Mouse (Mus musculus) kidney, adult 18-20 months (tissue): Measurements from ENCODE around the gene Pde11a.

ENCODE experiments used
- DNase-seq: peaks from one replicate; pipeline ENCODE4 v3.0.0; 2021

Gene Pde11a

GRCm38 (mm10) chr2:76049529-76049928 is 289.0 kb downstream of the Pde11a start:
- no peak for DNase-seq

- DNase-seq = no peak
These were observed 290.8 kb downstream of the Pde11a start for GRCm38 (mm10) chr2:76047740-76048139.

GRCm38 (mm10) chr2:76042210-76042609 is 296.4 kb downstream of the Pde11a start:
- no peak for DNase-seq

- no peak for DNase-seq
These were observed 298.5 kb downstream of the Pde11a start for GRCm38 (mm10) chr2:76040116-76040515.

GRCm38 (mm10) chr2:76030080-76030479 is 308.5 kb downstream of the Pde11a start:
- DNase-seq = no peak

GRCm38 (mm10) chr2:76029081-76029901 is 309.3 kb downstream of the Pde11a start:
- no peak for DNase-seq

GRCm38 (mm10) chr2:76016890-76017289 is 321.7 kb downstream of the Pde11a start:
- no peak for DNase-seq

DNA sequence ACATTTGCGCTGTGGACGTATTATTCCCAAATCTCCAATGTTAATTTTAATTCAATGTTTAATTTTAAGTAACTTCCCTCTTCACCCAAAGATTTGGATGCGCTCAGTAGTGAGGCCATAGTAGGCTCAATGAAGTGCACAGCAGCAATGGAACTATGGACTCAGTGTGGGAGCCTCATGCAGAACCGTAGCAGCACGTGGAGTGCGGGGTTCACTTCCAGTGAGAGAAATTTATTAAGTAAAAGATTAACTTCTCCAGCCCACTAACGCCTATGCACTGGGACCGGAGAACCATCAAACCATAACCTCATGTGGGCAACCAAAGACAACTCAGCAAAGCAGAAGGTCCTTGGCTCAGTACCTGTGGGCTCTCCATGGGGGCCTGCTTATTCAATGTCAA is 322.4 kb downstream of the Pde11a start:
- DNase-seq = peak; percentile 33

- no peak for DNase-seq
These were observed 323.1 kb downstream of the Pde11a start for GRCm38 (mm10) chr2:76015460-76015859.

DNA sequence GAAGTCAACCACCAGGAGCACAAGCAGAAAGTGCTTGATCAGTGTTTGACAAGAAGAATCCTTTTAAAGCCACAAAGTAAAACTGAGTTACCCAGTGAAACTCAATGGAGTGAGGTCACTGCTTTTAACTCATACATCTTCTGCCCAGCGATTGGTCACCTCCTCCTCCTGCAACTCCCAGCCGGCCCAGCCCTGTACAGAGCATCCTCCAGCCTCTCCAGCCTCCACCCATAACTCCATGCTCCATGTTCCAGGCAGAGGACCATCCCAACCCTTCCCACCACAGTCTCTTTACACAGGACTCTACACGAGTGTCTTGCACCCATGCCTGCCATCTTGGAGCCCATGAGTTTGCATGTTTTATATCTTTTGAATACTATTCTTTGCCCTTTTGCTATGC is 323.9 kb downstream of the Pde11a start:
- no peak for DNase-seq

DNA sequence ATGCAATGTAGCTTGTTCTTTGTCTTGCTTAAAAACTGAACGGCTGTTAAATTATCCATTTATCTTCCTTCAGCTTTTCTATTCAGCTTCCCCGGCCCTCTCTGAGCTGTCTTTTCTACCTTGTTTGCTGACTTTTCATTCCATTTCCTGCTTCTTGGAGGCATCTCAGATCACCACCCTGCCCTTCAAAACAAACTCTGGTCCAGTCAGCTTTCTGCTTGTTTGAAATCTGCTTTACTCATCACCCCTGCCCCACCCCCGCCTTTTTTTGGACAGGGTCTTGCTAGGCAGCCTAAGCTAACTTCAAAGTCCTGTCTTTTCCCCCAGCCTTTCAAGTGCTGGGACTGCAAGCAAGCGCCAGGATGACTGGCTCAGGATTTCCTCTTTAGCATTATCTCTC is 332.4 kb downstream of the Pde11a start:
- no peak for DNase-seq

GRCm38 (mm10) chr2:76002899-76003298 is 335.7 kb downstream of the Pde11a start:
- DNase-seq = no peak

GRCm38 (mm10) chr2:76001392-76001791 is 337.2 kb downstream of the Pde11a start:
- DNase-seq = peak; percentile 80

DNA sequence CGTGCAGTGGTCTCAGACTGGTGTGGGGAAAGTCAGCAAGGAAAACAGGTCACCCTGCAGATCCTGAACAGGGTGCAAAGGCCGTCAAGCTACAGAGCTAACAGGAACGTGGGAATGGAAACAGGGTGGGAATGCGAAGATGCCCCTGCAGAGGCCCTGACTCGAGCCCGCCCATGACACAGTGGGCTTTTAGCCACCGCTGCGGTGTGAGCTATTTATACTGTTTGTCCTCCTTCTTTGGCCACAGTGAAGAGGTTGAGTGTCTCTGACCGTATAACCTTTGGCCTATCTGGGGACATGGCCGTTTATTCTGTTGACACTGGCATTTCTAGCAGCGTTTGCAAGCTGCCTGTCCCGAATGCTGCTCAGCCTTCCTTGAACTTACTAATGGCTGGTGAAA is 338.9 kb downstream of the Pde11a start:
- peak; percentile 39 for DNase-seq

GRCm38 (mm10) chr2:75998692-75999091 is 339.9 kb downstream of the Pde11a start:
- no peak for DNase-seq

DNA sequence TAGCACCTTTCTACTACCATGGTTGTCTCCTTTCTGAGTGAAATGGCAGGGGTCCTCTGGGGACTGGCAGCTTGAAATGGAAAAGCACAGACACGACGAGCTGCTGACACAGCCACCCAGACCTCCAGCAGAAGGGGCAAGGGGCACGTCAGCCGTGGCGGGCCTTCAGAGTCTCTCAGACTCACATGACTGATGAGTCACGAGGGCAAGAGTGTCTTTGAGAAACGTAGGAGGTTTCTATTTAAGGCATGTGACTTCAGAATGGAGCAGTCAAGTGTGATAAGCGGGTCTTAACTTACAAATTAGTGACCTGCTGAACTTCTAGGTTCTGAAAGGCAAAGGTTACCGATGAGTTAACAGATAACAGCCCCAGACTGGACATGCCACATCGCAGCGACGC is 340.8 kb downstream of the Pde11a start:
- peak; percentile 53 for DNase-seq

- no peak for DNase-seq
These were observed 343.7 kb downstream of the Pde11a start for GRCm38 (mm10) chr2:75994841-75995240.

DNA sequence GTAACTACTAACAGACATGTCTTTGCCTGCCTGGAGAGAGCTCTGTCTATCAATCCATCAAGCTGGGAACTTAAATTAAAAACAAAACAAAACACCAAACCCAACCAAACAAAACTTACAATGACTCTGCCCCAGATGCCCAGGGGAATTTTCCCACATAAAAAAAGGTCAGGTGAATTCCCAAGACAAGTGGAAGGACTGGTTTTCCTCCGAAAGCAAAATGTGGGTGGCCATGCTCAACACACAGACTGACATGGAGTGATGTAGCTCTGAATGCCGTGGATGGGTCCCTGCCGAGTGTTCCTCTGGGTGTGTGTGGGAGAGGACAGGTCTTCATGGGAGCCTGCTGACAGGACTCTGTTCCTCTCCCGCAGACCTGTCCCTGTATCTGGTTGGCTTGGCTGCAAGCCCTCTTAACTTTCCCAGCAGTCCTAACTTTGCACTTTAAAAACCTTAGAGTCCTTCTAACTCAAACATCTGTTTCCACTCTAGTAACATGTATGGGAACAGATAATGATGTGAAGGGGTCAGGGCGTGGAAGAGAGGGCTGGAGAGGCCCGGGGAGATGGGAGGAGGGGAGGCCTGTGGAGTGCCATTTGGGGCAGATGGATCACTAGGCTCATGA is 346.9 kb downstream of the Pde11a start:
- DNase-seq = no peak

- DNase-seq = peak; percentile 71
These were observed 347.6 kb downstream of the Pde11a start for GRCm38 (mm10) chr2:75990885-75991539.

- no peak for DNase-seq
These were observed 348.9 kb downstream of the Pde11a start for GRCm38 (mm10) chr2:75989694-75990093.

DNA sequence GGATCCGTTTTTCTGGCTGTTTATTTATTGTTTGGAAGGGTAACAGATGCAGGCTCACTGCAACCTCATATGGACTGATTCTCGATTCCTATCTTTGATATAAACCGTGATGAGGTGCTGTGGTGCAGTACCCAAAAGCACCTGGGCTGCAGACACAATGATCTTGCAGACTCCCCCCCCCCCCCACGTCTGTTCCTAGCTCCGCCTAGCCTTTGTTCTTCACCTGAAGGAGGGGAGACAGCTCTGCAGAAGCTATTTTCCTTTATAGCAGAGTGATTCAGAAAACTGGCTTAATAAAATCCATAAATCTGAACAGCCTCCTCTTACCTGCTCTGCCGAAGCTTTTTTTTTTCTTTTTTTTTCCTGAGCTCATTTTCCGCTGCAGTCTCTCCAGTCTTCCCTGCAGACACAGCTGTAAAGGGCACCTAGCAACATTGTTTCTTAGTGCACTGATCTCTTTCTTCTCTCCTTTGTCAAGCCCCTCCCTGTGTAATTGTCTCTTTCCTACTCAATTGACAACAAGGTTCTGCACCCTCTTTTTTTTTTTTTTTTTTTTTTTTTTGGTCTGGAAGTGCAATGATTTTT is 349.7 kb downstream of the Pde11a start:
- no peak for DNase-seq

DNA sequence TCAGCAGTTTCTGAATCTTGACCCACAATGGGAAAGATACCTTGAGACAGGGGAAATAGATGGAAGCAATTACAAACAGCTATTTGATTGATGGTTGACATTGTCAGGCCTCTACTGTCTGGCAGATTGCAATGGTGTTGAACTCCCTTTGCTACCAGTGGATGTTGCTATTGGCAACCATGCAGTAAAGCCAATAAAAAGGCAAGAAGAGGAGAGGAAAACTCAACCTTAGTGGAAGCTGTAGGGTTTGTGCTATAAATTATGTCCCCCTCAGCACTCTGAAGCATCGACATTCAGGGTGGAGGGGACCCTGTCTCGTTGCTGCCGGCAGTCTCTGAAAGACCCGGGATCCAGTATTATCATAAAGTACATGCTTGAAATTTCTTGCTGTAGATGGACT is 350.2 kb downstream of the Pde11a start:
- DNase-seq = no peak

DNA sequence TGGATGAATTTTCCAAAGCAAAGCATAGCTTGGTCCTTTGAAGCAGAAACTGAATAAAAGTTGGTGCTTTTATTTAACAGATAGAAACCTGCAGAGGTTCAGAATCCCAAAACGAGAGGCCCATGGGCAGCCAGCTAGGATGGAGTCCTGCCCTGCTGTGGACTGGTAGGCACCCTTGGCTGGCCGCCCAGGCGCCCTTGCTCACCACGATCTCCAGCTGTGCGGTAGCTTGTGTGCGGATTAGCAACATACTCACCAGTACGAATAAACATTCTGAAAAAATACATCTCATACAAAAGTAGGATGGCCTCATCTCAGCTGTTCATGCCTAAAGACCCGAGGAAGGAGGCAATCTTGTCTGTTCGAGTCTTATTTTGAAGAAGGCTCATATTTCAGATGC is 350.8 kb downstream of the Pde11a start:
- no peak for DNase-seq

- DNase-seq = peak; percentile 62
These were observed 353.4 kb downstream of the Pde11a start for GRCm38 (mm10) chr2:75985124-75985523.
